Mouse (Mus musculus) frontal cortex, adult 2 months (tissue): ENCODE measurements at regions not wholly inside any gene's neighbourhood (a gene's known extent, or its start where the extent isn't known, plus 50 kb on each side); places are given as distances from the start of the nearest gene placed in this dataset.

ENCODE experiments used
- DNase-seq, 2 experiments: peaks; one replicate each; pipeline ENCODE4 v3.0.0; 2022; ENCODE audit warnings: low spot score in 1 of 2; ENCODE audit errors: extremely low spot score in 1 of 2

- DNase-seq = no peak
Observed at GRCm38 (mm10) chr10:30265129-30265528, 64.8 kb upstream of the Cenpw start.

GRCm38 (mm10) chr10:30259716-30260115, 59.4 kb upstream of the Cenpw start:
- DNase-seq = peak in 1 of 2 experiments; percentile 25

- no peak for DNase-seq
Observed at GRCm38 (mm10) chr10:30257889-30258288, 57.5 kb upstream of the Cenpw start.
